Mouse (Mus musculus) thymus, postnatal 14 days (tissue): ENCODE data around the gene Taf9.

Source experiments
- DNase-seq: peaks from one replicate; pipeline ENCODE4 v3.0.0; 2021

Gene Taf9

DNA sequence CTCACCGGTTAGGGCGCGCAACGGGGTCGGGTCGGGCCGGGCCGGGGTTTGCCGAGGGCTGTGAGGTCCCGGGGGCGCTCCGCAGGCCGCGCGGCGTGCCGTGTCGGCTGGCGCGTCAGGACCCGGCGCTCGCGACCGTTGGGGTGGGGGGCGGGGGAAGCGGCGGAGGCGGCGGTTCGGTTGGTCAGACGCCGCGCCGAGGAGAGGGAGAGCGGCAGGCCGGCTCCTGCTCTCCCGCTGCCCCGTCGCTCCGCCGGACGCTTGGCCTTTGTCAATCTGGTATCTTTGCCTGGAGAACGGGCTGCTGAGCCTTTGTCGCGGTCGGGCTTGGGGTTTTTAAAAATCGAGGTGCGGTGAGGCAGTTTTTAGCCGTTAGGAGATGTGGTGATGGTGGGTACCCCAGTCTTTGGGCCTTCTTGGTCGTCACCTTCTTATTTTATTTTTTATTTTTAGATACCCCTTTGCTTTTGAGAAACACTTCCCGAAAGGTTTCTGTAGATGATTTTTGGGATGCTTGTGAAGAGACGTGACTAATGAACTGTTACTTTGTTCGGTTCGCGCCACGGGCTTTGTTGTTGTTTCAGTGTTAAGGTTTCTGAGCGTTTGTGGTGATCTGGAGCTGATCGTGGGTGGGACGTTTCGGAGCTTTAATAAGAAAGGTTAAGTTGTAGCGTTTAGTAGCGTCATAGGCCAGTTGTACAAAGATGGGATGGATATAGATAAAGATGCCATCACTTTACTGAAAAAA lies at the start of gene Taf9:
Gene Taf9, plus strand, starts transcription at position 141 of the 748 bp plus-strand sequence.
- no peak for DNase-seq

DNA sequence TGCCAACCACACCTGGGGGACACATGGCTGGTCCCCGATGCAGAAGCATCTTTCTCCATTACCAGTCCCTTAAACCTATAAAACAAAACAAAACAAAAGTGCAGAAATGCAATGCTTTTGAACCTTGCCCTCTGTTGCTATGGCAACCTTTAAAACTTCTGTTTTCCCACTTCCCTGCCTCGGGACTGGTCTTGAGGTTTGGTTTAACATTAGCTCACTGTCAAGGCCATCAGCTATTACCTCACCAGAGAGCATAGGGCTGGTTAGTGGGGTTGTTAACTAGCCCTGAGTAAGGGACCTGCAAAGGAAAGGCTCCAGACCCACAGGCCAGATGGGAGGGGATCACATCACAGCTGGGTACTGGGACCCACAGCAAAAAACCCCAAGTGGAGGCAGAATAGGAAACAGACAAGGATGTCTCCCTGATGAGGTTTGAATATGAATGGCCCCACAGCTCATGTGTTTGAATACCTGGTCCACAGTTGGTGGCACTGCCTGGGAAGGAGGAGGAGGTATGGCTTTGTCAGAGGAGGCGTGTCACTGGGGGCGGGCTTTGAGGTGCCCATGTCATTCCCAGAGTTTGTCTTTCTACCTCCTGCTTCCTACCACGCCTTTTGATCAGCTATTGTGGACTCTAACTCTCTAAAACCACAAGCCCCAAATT lies 49.0 kb upstream of the Taf9 start:
- no peak for DNase-seq

- DNase-seq, result no peak
These were observed 48.2 kb upstream of the Taf9 start for GRCm38 (mm10) chr13:100603031-100603737.

DNA sequence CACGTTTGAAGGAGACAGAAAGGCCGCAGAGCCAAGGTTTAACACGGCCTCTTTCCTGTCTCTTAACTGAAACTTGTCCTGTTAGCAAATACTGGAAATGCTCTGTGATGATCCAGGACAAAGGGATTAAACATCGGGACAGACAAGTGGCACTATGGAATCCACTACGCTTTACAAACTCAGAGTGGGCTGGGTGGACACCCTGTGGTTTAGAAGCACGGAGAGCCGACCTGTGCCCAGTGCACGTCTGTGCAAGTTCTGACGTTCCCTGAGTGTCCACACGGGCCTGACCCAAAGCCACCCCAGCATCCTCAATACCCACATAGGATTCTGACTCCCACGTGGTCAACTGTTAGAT lies 47.7 kb upstream of the Taf9 start:
- no peak for DNase-seq

- DNase-seq, result no peak
These were observed 45.5 kb upstream of the Taf9 start for GRCm38 (mm10) chr13:100605845-100606244.

DNA sequence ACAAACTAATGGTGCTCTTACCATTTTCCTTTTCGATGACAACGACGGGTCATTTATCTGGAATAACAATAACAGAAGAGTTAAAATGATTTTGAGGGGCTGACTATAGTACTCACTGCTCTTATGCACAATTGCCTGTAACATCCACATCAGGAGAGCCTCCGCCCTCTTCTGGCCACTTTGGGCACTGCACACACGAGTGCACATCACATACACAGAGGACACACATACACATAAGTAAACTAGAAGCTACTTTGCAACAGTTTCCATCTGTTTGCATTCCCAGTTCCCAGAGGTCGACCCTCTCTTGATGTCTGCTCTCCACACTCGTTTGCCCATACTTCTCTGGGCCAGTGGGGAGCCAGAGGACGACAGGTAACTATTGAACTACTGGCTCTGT lies 43.6 kb upstream of the Taf9 start:
- no peak for DNase-seq

DNA sequence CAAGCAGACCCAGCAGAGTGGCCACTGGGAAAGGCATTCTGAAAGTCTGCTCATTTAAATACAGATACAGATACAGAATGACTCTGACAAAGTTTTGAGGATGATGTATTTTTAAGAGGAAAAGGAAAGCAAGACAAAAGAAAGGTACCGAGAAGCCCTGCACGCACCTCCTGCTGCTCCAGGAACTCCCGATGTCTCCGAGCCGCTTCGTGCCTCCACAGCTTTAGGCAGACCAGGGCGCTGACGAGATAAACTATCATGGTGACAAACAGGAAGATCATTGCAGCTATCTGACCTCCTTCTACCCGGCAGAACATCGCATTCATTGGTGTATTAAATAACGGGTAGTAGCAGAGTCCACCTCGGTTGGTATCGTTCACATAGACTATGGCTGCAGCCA lies 40.1 kb upstream of the Taf9 start:
- no peak for DNase-seq

DNA sequence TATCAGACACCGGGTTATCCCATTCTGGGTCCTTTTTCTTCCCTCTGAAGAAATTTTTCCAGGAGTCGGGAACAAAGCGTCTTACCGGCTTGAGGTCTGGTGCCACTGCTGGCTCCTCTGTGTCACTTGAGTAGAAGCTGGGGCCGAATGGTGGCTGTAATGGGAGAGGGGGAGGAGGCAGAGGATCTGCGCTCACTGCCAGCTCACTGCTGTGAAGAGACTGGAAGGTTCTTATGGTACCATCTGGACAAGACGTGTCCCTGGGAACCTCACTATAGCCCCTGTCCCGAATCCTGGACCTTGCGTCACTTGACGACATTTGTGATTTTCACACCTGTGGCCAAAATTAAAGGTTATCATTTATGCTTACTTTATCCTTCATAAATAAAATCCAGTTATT lies 39.1 kb upstream of the Taf9 start:
- DNase-seq, result no peak

DNA sequence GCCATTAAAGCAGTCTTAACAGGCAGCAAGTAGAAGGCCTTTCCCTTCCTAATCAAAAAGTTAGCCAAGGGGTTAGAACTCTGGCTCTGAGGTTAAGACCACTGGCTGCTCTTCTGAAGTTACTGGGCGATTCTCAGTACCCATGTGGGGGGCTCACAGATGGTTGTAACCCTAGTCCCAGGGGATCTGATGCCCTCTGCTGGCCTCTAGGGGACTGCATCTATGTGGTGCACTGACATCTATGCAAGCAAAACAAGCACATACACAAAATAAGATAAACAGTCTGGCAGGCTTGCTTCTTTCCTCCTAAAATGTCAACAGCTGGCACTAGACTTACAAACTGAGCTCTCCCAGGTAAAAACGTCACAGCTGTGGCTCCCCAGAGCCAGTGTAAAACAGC lies 38.5 kb upstream of the Taf9 start:
- DNase-seq, result peak; percentile 19

DNA sequence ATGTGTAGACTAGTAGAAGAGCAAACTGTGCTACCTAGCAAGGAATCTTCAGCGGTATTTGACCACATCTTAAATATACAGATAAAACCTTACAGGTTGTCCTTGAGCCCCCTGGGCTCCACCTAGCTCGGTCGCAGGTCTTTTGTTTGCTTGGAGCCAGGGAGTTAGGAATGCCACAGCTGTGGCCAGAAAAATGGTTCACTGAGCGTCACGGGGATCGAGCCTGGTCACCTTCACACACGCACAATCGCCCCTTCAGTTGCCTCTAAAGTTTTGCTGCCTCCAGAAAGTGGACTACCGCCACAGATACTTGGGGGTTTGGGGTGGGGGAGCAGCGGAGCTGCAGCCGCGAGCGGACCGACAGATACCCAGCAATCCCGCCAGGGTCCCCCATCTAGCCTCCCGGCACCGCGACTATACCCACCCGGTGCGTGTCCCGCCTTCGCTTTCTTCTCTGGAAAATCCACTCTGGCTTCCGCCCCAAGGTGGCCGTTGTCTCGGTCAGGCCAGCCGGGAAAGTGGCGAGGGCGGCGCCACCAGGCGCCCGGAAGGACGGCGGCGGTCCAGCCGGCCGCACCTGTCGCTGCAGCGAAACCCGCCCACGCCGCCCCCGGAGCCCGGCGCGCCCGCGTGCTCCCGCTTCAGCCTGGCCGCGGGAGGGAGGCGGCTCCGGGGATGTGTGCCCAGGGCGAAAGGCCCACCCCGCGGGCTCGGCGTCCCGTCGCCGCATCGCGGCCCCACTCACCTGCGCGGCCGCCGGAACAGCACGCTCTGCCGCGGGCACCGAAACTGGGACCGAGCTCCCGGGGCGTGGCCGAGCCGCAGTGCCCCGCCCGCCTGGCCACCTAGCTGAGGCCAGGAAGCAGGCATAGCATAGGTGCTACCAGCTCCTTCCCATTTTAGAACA lies 34.9 kb upstream of the Taf9 start, which contains the start of gene Marveld2:
Gene Marveld2, minus strand, starts transcription at position 791 of the 907 bp plus-strand sequence.
- DNase-seq, result peak; percentile 55

DNA sequence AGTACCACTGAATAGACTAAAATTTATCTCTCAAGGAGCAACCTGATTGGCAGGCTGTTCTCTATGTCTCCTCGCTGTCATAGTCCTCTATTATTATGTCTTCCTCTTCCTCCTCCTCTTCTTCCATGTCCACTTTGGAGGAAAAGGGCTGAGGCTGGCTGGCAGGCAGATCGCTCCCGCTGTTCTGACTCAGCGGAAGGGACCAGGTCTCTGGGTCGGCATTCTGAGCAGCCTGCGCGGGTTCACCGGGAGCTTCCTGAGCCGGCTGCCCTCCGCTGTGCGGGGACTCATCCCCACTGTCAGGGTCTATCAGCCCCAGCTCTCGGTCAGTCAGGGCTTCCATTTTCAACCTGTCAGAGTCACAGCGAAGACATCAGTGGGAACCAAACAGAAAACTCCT lies 33.8 kb upstream of the Taf9 start:
- DNase-seq, result no peak

DNA sequence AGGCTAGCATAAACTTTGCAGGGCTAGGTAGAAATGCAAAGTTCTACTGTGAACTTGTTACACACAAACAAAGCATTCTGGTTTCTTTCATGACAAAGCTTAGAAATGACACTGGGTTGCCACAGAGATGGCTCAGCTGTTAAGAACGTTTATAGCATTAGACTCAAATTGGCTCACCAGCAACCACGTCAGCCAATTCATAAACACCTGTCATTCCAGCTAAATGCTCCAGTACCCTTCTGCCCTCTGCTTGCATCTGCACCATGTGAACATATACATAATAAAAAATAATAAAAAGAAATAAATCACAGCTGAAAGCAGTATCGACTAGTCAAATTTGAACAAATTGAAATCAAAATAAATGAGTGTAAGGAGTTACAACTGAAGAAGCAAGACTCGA lies 29.1 kb upstream of the Taf9 start:
- DNase-seq, result no peak

- DNase-seq, result no peak
These were observed 17.2 kb upstream of the Taf9 start for GRCm38 (mm10) chr13:100634106-100634691.

- no peak for DNase-seq
These were observed 8.7 kb upstream of the Taf9 start for GRCm38 (mm10) chr13:100642471-100643209.

DNA sequence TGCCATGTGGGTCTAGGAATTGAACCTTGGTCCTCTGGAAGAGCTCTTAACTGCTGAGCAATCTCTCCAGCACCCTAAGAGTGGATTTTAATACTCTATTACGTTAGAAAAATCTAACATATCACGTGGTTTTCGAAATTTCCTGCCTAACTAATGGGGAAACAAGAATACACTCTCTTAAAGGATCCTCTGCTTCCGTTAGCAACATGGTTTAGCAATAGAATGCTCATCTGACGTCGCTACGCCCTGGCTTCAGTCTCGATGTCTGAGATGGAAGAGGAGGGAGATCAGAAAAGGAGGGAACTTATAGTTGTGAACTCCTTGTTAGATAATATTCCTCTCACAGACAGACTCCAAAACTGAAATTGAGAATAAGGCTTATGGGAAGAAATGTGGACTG lies 3.2 kb upstream of the Taf9 start:
- no peak for DNase-seq

- DNase-seq, result peak; percentile 96
These were observed 585 bp upstream of the Taf9 start, which contains the start of the genes Ak6 and Rad17 for GRCm38 (mm10) chr13:100650550-100651438. Gene Ak6 (plus strand): TSS chr13:100650979. Gene Rad17 (minus strand): TSS chr13:100651051.

DNA sequence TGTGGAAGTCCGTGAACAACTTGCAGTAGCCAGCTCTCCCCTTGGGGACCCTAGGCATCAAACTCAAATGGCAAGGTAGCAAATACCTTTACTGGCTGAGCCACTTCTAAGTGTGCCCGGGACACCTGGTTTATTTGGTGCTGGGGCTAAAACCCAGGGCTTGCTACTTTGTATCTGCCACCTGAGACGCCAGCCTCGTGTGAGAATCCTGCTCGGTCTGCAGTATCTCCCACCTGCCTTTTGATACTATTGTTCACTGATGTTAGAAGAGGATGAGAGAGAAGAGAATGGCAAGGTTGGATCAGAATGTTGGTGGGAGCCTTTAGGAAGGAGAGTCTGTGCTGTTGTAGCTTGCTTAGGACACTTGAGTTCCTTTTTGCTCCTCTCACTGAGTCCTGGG lies 6.7 kb downstream of the Taf9 start:
- DNase-seq, result no peak

DNA sequence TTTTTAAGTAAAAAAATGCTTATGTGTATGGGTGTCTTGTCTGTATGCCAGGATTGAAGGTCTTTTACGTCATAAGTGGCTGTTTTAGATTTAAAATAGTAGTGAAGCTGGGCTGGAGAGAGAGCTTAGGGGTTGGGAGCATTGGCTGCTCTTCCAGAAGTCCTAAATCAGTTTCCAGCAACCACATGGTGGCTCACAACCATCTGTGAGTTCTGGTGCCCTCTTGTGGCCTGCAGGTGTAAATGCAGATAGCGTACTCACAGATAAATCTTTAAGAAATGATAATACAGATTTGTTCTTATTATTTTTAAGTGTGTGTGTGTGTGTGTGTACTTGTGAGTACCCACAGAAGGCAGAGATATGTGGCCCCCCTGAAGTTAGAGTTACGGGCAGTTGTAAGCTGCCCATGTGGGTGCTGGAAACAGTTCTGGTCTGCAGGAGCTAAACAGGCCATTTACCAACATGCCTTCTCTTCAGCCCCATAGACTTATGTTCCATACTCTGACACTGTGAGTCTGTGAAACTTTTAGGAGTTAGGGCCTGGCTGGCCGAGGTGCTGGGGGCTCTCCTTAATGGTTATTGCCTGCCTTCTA lies 8.6 kb downstream of the Taf9 start:
- peak; percentile 54 for DNase-seq

DNA sequence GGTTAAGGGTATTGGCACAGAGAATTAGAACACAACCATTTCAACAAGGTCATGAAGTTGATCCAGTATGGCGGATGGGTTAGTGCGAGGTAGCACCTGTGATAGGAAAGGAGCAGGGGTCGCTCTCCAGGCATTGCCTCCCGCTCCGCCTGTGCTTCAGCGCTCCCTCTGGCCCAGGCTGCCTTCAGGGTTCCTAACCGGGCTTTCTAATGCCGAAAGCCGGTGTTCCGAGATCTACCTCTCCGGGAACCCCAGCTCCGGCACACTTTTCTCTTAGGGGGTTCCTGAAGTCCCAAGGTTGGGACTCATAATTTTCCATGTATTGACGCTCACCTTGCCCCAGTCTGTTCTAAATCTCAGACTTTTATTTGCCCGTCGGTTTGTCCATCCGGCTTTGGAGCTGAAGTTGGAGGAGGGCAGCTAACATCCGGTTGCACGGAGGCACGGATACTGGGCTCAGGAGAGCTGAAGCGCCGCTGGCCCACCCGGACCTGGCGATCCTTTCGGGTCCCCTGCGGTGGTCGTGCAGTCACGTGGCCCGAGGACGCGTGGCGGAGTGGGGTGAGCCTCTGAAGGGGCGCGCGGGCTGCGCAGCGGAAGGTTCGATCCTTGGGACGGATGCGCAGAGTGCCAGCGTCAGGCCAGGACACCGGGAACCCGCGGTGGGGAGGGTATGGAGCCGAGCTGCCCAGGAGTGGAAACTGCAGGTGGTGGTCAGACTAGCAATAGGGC lies 18.1 kb downstream of the Taf9 start, which contains the start of gene Ccdc125:
Gene Ccdc125, plus strand, starts transcription at position 427 of the 732 bp plus-strand sequence.
- DNase-seq, result peak; percentile 52
